7 mouse cellular contexts compared by ENCODE assay signal in the genomic region with DNA sequence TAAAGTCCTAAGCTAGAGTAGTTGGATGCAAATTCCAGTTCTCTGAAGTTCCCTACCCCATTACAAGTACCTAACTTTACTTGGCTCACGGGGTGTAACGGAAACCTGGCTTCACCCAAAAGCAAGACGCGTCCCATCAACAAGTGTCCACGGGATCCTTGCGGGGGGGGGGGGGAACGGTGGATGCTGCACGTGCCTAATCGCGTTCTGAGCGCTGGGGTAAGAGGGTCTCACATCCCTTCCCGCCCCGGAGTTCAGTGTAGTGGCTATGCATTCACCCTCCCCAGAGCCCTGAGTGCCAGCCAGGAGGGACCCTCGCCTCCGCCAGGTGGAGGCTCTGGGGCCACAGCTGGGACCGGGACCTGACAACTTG. TPM values are rescaled to one million over a fixed set of nuclear protein-coding genes. Genes with fewer than 3 reads are reported as not detected.
DNase-seq lines count a peak whose midpoint lies in the region; ATAC-seq and TF ChIP-seq lines count a peak whose summit lies in the region.

No protein-coding gene starts in this region.

- peak overlapping the region; percentile 77; the same call in 1 of the 2 replicates for H3K27ac ChIP-seq in lung, postnatal 0 days (ENCODE audit: low read length)
- no peak overlapping the region for H3K27ac ChIP-seq in embryonic fibroblast, embryonic 13.5 days (ENCODE audit: insufficient read depth, low read length)
- H3K27ac ChIP-seq in limb, embryonic 11.5 days (replicated peaks; ENCODE audit: low read depth, low read length), result no peak overlapping the region
- H3K27ac ChIP-seq in small intestine, adult 2 months (ENCODE audit: insufficient read depth, low read depth, low read length), result no peak overlapping the region

- peak; percentile 23 for DNase-seq in lung, postnatal 0 days (ENCODE audit: low spot score)
- no peak for DNase-seq in lung, postnatal 36 days
- no peak for DNase-seq in limb, embryonic 11.5 days (ENCODE audit: low spot score)
- DNase-seq in layer of hippocampus, adult 8-10 months (ENCODE audit: low spot score in 2 of 2), result no peak
- DNase-seq in left cerebral cortex, postnatal 25 days (ENCODE audit: low spot score in 2 of 2), result no peak

- no peak for TF ChIP-seq CTCF in lung, postnatal 0 days (IDR thresholded peaks at IDR 0.05)
- TF ChIP-seq CTCF in embryonic fibroblast, embryonic 13.5 days (IDR thresholded peaks at IDR 0.05; ENCODE audit: borderline replicate concordance, insufficient read depth, low read length), result no peak
- TF ChIP-seq CTCF in small intestine, adult 2 months (IDR thresholded peaks at IDR 0.05; ENCODE audit: extremely low read depth, insufficient read length, insufficient replicate concordance, low read depth, low read length), result no peak

- H3K9me3 ChIP-seq in lung, postnatal 0 days (ENCODE audit: low read length), result no peaks in the 10 kb centered on the region
- no peaks in the 10 kb centered on the region for H3K9me3 ChIP-seq in limb, embryonic 11.5 days (ENCODE audit: control insufficient read depth, low read length)

- H3K4me3 ChIP-seq in lung, postnatal 0 days (ENCODE audit: low read depth, low read length), result peak overlapping the region; percentile 80
- peak overlapping the region; percentile 86 for H3K4me3 ChIP-seq in embryonic fibroblast, embryonic 13.5 days (ENCODE audit: insufficient read depth, low read length)
- peak overlapping the region; percentile 58 for H3K4me3 ChIP-seq in limb, embryonic 11.5 days (ENCODE audit: low read depth, low read length)
- peak overlapping the region; percentile 74 for H3K4me3 ChIP-seq in small intestine, adult 2 months (ENCODE audit: low read depth, low read length)

- peak overlapping the region; percentile 50 for H3K9ac ChIP-seq in lung, postnatal 0 days (replicated peaks; ENCODE audit: low read depth)
- H3K9ac ChIP-seq in limb, embryonic 11.5 days (ENCODE audit: low read length), result peak overlapping the region; percentile 32; the same call in 1 of the 2 replicates

- no peaks in the 10 kb centered on the region for H3K36me3 ChIP-seq in lung, postnatal 0 days (ENCODE audit: insufficient read depth, low read length)
- no peaks in the 10 kb centered on the region for H3K36me3 ChIP-seq in limb, embryonic 11.5 days (ENCODE audit: control insufficient read depth, insufficient read depth, low read length)
- no peaks in the 10 kb centered on the region for H3K36me3 ChIP-seq in small intestine, adult 2 months (ENCODE audit: control insufficient read depth, insufficient read depth, low read length)

- intact Hi-C loops in left cerebral cortex, postnatal 25 days (cut with DNase I), result loop anchor here (10.0 kb wide), 1 partner anchor 304 kb away; a partner anchor contains a TSS

- H3K4me1 ChIP-seq in lung, postnatal 0 days (ENCODE audit: insufficient read depth, low read depth, low read length), result peaks cover 4% of the 10 kb centered on the region; the same call in 1 of the 2 replicates
- no peaks in the 10 kb centered on the region for H3K4me1 ChIP-seq in embryonic fibroblast, embryonic 13.5 days (ENCODE audit: control insufficient read depth, insufficient read depth, low read length)
- 0 out of 2 replicates have a peak, but pooled peaks cover 4% of the 10 kb centered on the region for H3K4me1 ChIP-seq in limb, embryonic 11.5 days (ENCODE audit: control insufficient read depth, insufficient read depth, low read length)
- peaks cover 3% of the 10 kb centered on the region; the same call in 1 of the 2 replicates for H3K4me1 ChIP-seq in small intestine, adult 2 months (ENCODE audit: control insufficient read depth, insufficient read depth, insufficient read length, low read length)

- ATAC-seq in lung, postnatal 0 days, result no peak
- ATAC-seq in limb, embryonic 11.5 days (ENCODE audit: insufficient number of reproducible peaks, low FRiP score, low TSS enrichment, low read depth), result 0 out of 2 replicates have a peak, but pooled peaks have one; percentile 18

- no peak for TF ChIP-seq POLR2A in embryonic fibroblast, embryonic 13.5 days (IDR thresholded peaks at IDR 0.05; ENCODE audit: low read depth, low read length)
- no peak for TF ChIP-seq POLR2A in small intestine, adult 2 months (IDR thresholded peaks at IDR 0.05; ENCODE audit: low read depth, low read length)

- no peak for TF ChIP-seq EP300 in lung, postnatal 0 days (IDR thresholded peaks at IDR 0.05)

- peak overlapping the region; percentile 98 for H3K4me2 ChIP-seq in lung, postnatal 0 days (replicated peaks; ENCODE audit: low read depth, low read length)
- peak overlapping the region; percentile 89 for H3K4me2 ChIP-seq in limb, embryonic 11.5 days (ENCODE audit: low read depth, severe bottlenecking)

- under 1% methylated on average over 16 of the region's 16 CpGs for WGBS in lung, postnatal 0 days
- WGBS in limb, embryonic 11.5 days, result under 1% methylated on average over 16 of the region's 16 CpGs
- WGBS in small intestine, adult 2 months, result 2% methylated on average over 16 of the region's 16 CpGs

- H3K27me3 ChIP-seq in lung, postnatal 0 days (replicated peaks; ENCODE audit: insufficient read depth, low read length), result no peaks in the 10 kb centered on the region
- H3K27me3 ChIP-seq in limb, embryonic 11.5 days (ENCODE audit: control insufficient read depth, insufficient read depth, low read length), result peaks cover 11% of the 10 kb centered on the region
- H3K27me3 ChIP-seq in small intestine, adult 2 months (ENCODE audit: control insufficient read depth, insufficient read depth, low read length), result no peaks in the 10 kb centered on the region

RNA-seq across cellular contexts. Expression of a gene that starts 0.8 kb away (rescaled TPM):
- polyA plus RNA-seq in lung, postnatal 0 days (2015; fragmentation: Nextera tagmentation; extraction: Ambion mirVana), result 9.7 and 11.6 TPM in 2 replicates
- 2.4 and 3.1 TPM in 2 replicates for polyA plus RNA-seq in embryonic fibroblast, embryonic 13.5 days (2011; ENCODE audit: insufficient read length, low read depth, missing spikeins)
- polyA plus RNA-seq in limb, embryonic 11.5 days (2014; fragmentation: Nextera tagmentation; extraction: Ambion mirVana), result 1.2 and 1.3 TPM in 2 replicates
- 27.1 and 35.7 TPM in 2 replicates for polyA plus RNA-seq in small intestine, adult 2 months (2012; rRNA removed)
- total RNA-seq in layer of hippocampus, adult 8-10 months (2022), result 1 to 10 TPM; 1.1 to 1.5 (median 1.4) TPM
- total RNA-seq in left cerebral cortex, postnatal 25 days (2021), result 1 to 10 TPM; 1.1 to 1.4 TPM
